Mouse (Mus musculus): Measurements from ENCODE around the gene Hist4h4. TPM values are rescaled to one million over a fixed set of nuclear protein-coding genes. Genes with fewer than 3 reads are reported as not detected.

Gene Hist4h4
- total RNA-seq (2014; rRNA removed) (38.0 and 58.4 TPM in 2 replicates), polyA plus RNA-seq (2015; fragmentation: Nextera tagmentation; extraction: Ambion mirVana) (0.32 and 0.45 TPM in 2 replicates)

DNA sequence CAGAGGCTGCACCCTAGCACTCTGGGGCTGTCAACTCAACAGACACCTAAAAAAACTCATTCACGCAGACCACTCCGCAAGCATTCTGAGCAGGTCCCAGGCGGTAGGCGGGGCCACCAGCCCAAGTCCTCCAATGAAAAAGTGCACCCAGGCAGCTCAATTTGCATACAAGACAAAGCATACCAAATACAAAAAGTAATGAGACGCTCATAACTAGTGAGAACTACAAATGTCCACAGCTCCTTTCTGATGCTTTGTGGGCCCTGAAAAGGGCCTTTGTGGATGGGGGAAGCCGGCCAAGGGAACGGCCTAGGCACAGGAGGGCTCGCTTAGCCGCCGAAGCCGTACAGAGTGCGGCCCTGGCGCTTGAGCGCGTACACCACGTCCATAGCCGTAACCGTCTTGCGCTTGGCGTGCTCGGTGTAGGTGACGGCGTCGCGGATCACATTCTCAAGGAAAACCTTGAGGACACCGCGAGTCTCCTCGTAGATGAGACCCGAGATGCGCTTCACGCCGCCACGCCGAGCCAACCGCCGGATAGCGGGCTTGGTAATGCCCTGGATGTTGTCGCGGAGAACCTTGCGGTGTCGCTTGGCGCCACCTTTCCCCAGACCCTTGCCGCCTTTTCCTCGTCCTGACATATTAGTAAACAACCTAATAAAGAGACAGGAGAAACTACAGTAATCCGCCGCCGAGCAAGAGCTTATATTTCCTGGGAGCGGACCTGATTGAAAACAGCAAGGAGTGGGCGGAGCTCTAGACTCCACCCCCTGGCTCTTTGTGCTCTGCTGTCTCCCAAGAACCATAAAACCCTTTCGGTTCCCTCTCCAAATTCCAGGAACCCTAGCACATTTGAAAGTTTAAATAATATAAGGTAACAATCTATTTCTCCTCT is at the start of gene Hist4h4:
Hist4h4 (minus strand) TSS at position 677 of the 895 bp plus-strand sequence.
- DNase-seq (ENCODE audit: low spot score) (peak; percentile 96), ATAC-seq (ENCODE audit: low FRiP score) (peak; percentile 70)
- Histone ChIP-seq H3K4me3 (ENCODE audit: low read depth, low read length) (peak within 1 kb of the TSS; percentile 75), H3K9ac (replicated peaks; ENCODE audit: low read length, poor library complexity, severe bottlenecking) (peak within 1 kb of the TSS; percentile 95), H3K36me3 (ENCODE audit: insufficient read depth, low read length) (no peaks in the 10 kb centered on the region), H3K4me2 (ENCODE audit: low read depth, low read length, poor library complexity, severe bottlenecking) (peak within 1 kb of the TSS; percentile 78), H3K4me1 (ENCODE audit: insufficient read depth, low read length) (peaks cover 6% of the 10 kb centered on the region), H3K27ac (ENCODE audit: low read depth, low read length) (peak within 1 kb of the TSS; percentile 99), H3K27me3 (ENCODE audit: insufficient read depth, low read length) (no peaks in the 10 kb centered on the region), H3K9me3 (ENCODE audit: low read length) (no peaks in the 10 kb centered on the region)
- under 1% methylated on average over 50 of the region's 50 CpGs for WGBS
- TF ChIP-seq CTCF (IDR thresholded peaks at IDR 0.05) = no peak; the same call in none of the 2 replicates

DNA sequence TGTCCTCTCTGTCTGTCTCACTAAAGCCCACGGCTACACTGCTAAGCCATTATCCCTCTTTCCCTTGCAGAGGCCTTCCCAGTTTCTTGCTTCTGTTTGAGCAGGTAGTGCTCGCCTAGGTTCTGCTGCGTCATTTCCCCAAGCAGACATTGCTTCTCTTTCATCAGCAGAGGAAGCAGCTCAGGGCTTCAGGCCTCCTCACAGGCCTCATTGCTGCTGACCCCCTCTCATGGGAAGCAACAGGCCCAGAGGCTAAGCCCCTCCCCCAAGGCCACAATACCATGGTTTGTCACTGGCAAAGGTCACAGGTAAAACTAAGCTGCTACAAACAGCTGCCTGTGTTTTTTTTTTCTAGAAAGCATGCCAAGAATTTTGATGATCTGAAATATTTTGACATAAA is 48.5 kb upstream of the Hist4h4 start:
- no peaks in the 10 kb centered on the region for H3K9me3 ChIP-seq (ENCODE audit: low read length)
- peak overlapping the region; percentile 3; the same call in 1 of the 2 replicates for H3K27ac ChIP-seq (ENCODE audit: low read depth, low read length)

DNA sequence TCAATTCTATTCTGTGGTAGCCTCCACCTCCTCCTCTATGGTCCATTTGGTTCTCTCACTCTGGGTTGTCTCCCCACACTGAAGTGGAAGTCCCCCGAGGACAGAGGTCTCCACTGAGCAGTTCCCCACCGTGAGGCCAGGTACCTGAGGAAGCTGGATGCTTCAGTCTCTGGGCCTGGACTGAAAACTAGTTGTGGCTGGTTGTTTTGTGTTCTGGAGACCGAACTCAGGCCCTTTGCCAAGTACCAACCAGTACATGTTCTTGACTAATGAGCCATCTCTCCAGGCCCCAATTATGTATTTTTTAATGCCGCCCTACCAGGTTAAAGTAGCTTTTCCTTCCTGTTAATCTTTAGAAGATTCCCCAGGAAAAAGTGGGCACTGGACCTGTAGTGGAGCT is 48.1 kb upstream of the Hist4h4 start:
- DNase-seq (ENCODE audit: low spot score) (no peak), ATAC-seq (ENCODE audit: low FRiP score) (no peak)
- Histone ChIP-seq H3K36me3 (ENCODE audit: insufficient read depth, low read length) (no peaks in the 10 kb centered on the region), H3K9ac (replicated peaks; ENCODE audit: low read length, poor library complexity, severe bottlenecking) (no peak overlapping the region), H3K4me2 (ENCODE audit: low read depth, low read length, poor library complexity, severe bottlenecking) (no peak overlapping the region), H3K4me3 (ENCODE audit: low read depth, low read length) (no peak overlapping the region), H3K9me3 (ENCODE audit: low read length) (no peaks in the 10 kb centered on the region), H3K27ac (ENCODE audit: low read depth, low read length) (peak overlapping the region; percentile 3; the same call in 1 of the 2 replicates), H3K27me3 (ENCODE audit: insufficient read depth, low read length) (no peaks in the 10 kb centered on the region), H3K4me1 (ENCODE audit: insufficient read depth, low read length) (no peaks in the 10 kb centered on the region; the same call in 1 of the 2 replicates)
- 86% methylated on average over 4 of the region's 4 CpGs for WGBS
- no peak for TF ChIP-seq CTCF (IDR thresholded peaks at IDR 0.05)

More for the DNA sequence above, 48.5 kb upstream of the Hist4h4 start:
- Histone ChIP-seq H3K27me3 (ENCODE audit: insufficient read depth, low read length) (no peaks in the 10 kb centered on the region), H3K9ac (replicated peaks; ENCODE audit: low read length, poor library complexity, severe bottlenecking) (no peak overlapping the region), H3K4me3 (ENCODE audit: low read depth, low read length) (no peak overlapping the region), H3K4me2 (ENCODE audit: low read depth, low read length, poor library complexity, severe bottlenecking) (no peak overlapping the region), H3K36me3 (ENCODE audit: insufficient read depth, low read length) (no peaks in the 10 kb centered on the region), H3K4me1 (ENCODE audit: insufficient read depth, low read length) (no peaks in the 10 kb centered on the region; the same call in 1 of the 2 replicates)
- ATAC-seq (ENCODE audit: low FRiP score) = no peak
- 50% methylated on average over 3 of the region's 3 CpGs for WGBS
- no peak for TF ChIP-seq CTCF (IDR thresholded peaks at IDR 0.05)
- DNase-seq (ENCODE audit: low spot score) = no peak

GRCm38 (mm10) chr6:136850267-136850666 is 46.1 kb upstream of the Hist4h4 start:
- 77% methylated on average over 6 of the region's 6 CpGs for WGBS
- H3K4me1 ChIP-seq (ENCODE audit: insufficient read depth, low read length) = no peaks in the 10 kb centered on the region; the same call in 1 of the 2 replicates
- H3K4me3 ChIP-seq (ENCODE audit: low read depth, low read length) = no peak overlapping the region
- DNase-seq (ENCODE audit: low spot score) = no peak
- H3K27me3 ChIP-seq (ENCODE audit: insufficient read depth, low read length) = no peaks in the 10 kb centered on the region
- no peak overlapping the region for H3K4me2 ChIP-seq (ENCODE audit: low read depth, low read length, poor library complexity, severe bottlenecking)
- H3K9ac ChIP-seq (replicated peaks; ENCODE audit: low read length, poor library complexity, severe bottlenecking) = no peak overlapping the region
- no peak for ATAC-seq (ENCODE audit: low FRiP score)
- H3K9me3 ChIP-seq (ENCODE audit: low read length) = no peaks in the 10 kb centered on the region
- H3K27ac ChIP-seq (ENCODE audit: low read depth, low read length) = no peak overlapping the region
- no peaks in the 10 kb centered on the region for H3K36me3 ChIP-seq (ENCODE audit: insufficient read depth, low read length)
- no peak for TF ChIP-seq CTCF (IDR thresholded peaks at IDR 0.05)

DNA sequence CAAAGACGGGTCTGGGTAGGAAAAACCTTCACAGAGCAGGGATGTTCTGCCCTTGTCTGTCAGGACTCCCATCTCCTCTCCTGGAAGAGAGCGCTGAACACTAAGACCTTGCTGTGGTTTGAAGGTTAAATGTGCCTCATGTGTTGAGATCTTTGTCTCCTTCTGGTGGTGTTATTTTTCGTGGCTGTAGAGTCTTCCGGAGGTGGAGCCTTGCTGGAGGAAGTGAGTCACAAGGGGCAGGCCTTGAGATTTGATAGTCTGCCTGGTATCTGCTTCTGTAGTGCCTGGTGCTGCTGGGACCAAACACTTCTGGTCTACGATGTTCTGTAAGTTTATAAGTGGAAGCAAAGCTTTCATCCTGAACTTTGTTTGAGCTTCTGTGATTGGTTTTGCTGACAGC is 44.8 kb upstream of the Hist4h4 start:
- 87% methylated on average over 5 of the region's 5 CpGs for WGBS

GRCm38 (mm10) chr6:136848399-136848798 is 44.2 kb upstream of the Hist4h4 start:
- 78% methylated on average over 8 of the region's 8 CpGs for WGBS
- H3K27ac ChIP-seq (ENCODE audit: low read depth, low read length) = no peak overlapping the region
- ATAC-seq (ENCODE audit: low FRiP score) (no peak), DNase-seq (ENCODE audit: low spot score) (no peak)
- no peak for TF ChIP-seq CTCF (IDR thresholded peaks at IDR 0.05)
- no peaks in the 10 kb centered on the region for H3K27me3 ChIP-seq (ENCODE audit: insufficient read depth, low read length)
- H3K36me3 ChIP-seq (ENCODE audit: insufficient read depth, low read length) = no peaks in the 10 kb centered on the region
- no peak overlapping the region for H3K4me3 ChIP-seq (ENCODE audit: low read depth, low read length)
- no peaks in the 10 kb centered on the region; the same call in 1 of the 2 replicates for H3K4me1 ChIP-seq (ENCODE audit: insufficient read depth, low read length)
- H3K9ac ChIP-seq (replicated peaks; ENCODE audit: low read length, poor library complexity, severe bottlenecking) = no peak overlapping the region
- no peak overlapping the region for H3K4me2 ChIP-seq (ENCODE audit: low read depth, low read length, poor library complexity, severe bottlenecking)
- H3K9me3 ChIP-seq (ENCODE audit: low read length) = no peaks in the 10 kb centered on the region

More for the DNA sequence above, 44.8 kb upstream of the Hist4h4 start:
- no peaks in the 10 kb centered on the region for H3K36me3 ChIP-seq (ENCODE audit: insufficient read depth, low read length)
- no peaks in the 10 kb centered on the region for H3K27me3 ChIP-seq (ENCODE audit: insufficient read depth, low read length)
- TF ChIP-seq CTCF (IDR thresholded peaks at IDR 0.05) = no peak
- no peaks in the 10 kb centered on the region; the same call in 1 of the 2 replicates for H3K4me1 ChIP-seq (ENCODE audit: insufficient read depth, low read length)
- no peaks in the 10 kb centered on the region for H3K9me3 ChIP-seq (ENCODE audit: low read length)
- no peak overlapping the region for H3K9ac ChIP-seq (replicated peaks; ENCODE audit: low read length, poor library complexity, severe bottlenecking)
- H3K27ac ChIP-seq (ENCODE audit: low read depth, low read length) = no peak overlapping the region
- no peak overlapping the region for H3K4me2 ChIP-seq (ENCODE audit: low read depth, low read length, poor library complexity, severe bottlenecking)
- ATAC-seq (ENCODE audit: low FRiP score) (no peak), DNase-seq (ENCODE audit: low spot score) (no peak)
- no peak overlapping the region for H3K4me3 ChIP-seq (ENCODE audit: low read depth, low read length)
